Mouse (Mus musculus): ENCODE results near the gene Tmem131l.
"Not testable (repeated sequence)": the region's sequence is repeated elsewhere in the genome, so short reads cannot be mapped to it uniquely, and the experiment has no call there.

GRCm38 (mm10) chr3:83879261-83880050, 160.5 kb downstream of the Tmem131l start:
- TF ChIP-seq POLR2A (IDR thresholded peaks at IDR 0.05; ENCODE audit: borderline replicate concordance, control insufficient read depth, low read depth, low read length); CTCF (IDR thresholded peaks at IDR 0.05; ENCODE audit: control insufficient read depth, insufficient read depth, low read length): not testable (repeated sequence)
